ENCODE assay signal across 10 mouse cellular contexts in the genomic region with DNA sequence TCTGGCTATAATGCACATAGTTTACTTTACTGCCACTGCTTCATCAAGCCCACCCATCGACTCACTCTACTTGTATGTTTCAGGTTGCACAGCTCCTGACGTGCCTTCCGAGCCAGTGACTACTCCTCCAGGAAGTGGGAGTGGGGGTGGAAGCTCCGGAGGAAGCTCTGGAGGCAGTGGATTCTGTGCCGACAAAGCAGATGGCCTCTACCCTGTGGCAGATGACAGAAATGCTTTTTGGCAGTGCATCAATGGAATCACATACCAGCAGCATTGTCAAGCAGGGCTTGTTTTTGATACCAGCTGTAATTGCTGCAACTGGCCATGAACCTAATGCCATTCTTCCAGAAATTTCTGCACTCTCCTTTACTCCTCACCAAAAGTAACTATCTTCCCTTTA. TPM values are rescaled to one million over a fixed set of nuclear protein-coding genes. Genes with fewer than 3 reads are reported as not detected.
DNase-seq lines count a peak whose midpoint lies in the region; ATAC-seq lines count a peak whose summit lies in the region.
"Had no signal": no experiment of that assay in that cellular context is flagged by ENCODE, and none has a peak within 500 bp of the region (broad histone marks: within the 10 kb centered on the region; RNA-seq: fewer than 3 reads in every experiment).

No protein-coding gene starts in this region.

- DNase-seq in cerebellum, adult 18-20 months = peak; percentile 92 to 95
- peak; percentile 94 for DNase-seq in layer of hippocampus, adult 9-11 months
- DNase-seq in retina, postnatal 1 day = peak; percentile 79
- no peak for DNase-seq in kidney, adult 9 months
- DNase-seq in adrenal gland, adult 8-10 months = no peak
- DNase-seq: kidney, adult 11 months had no signal

- H3K36me3 ChIP-seq in forebrain, embryonic 12.5 days (replicated peaks) = no peaks in the 10 kb centered on the region
- H3K36me3 ChIP-seq: lung, embryonic 15.5 days; neural tube, embryonic 12.5 days had no signal

- no peaks in the 10 kb centered on the region for H3K9me3 ChIP-seq in forebrain, embryonic 12.5 days
- H3K9me3 ChIP-seq: lung, embryonic 15.5 days had no signal

- peak; percentile 45; the same call in 1 of the 2 replicates for ATAC-seq in forebrain, embryonic 12.5 days (ENCODE audit: low FRiP score)
- no peak for ATAC-seq in granulocyte monocyte progenitor cell, adult 5-6 weeks (replicated peaks; ENCODE audit: poor library complexity, severe bottlenecking)

- H3K27ac ChIP-seq in forebrain, embryonic 12.5 days = no peak overlapping the region
- H3K27ac ChIP-seq: lung, embryonic 15.5 days; neural tube, embryonic 12.5 days had no signal

- H3K27me3 ChIP-seq in forebrain, embryonic 12.5 days = no peaks in the 10 kb centered on the region
- H3K27me3 ChIP-seq: lung, embryonic 15.5 days; neural tube, embryonic 12.5 days had no signal

- no peak overlapping the region for H3K4me2 ChIP-seq in forebrain, embryonic 12.5 days
- H3K4me2 ChIP-seq: lung, embryonic 15.5 days; neural tube, embryonic 12.5 days had no signal

- 82% methylated on average over 5 of the region's 5 CpGs for WGBS in forebrain, embryonic 12.5 days

- no peaks in the 10 kb centered on the region for H3K4me1 ChIP-seq in forebrain, embryonic 12.5 days
- H3K4me1 ChIP-seq: lung, embryonic 15.5 days; neural tube, embryonic 12.5 days had no signal

- H3K9ac ChIP-seq in forebrain, embryonic 12.5 days = no peak overlapping the region
- H3K9ac ChIP-seq: lung, embryonic 15.5 days; neural tube, embryonic 12.5 days had no signal

- H3K4me3 ChIP-seq in forebrain, embryonic 12.5 days (replicated peaks) = no peak overlapping the region
- H3K4me3 ChIP-seq: lung, embryonic 15.5 days; neural tube, embryonic 12.5 days had no signal

RNA-seq across cellular contexts. Expression of a gene that starts 18.7 kb away (rescaled TPM):
- 0.36 TPM in 1 of 2 replicates, not detected in the other for polyA plus RNA-seq in forebrain, embryonic 12.5 days (2016; fragmentation: Nextera tagmentation; extraction: Ambion mirVana)
- not detected in 2 replicates for total RNA-seq in granulocyte monocyte progenitor cell, adult 5-6 weeks (2014; fragmentation: Nextera tagmentation)
- 0.39 TPM in 1 of 2 replicates, not detected in the other for total RNA-seq in granulocyte monocyte progenitor cell, adult 5-6 weeks (2017)
- not detected for total RNA-seq in adrenal gland, adult 8-10 months (2022)

RNA-seq across cellular contexts. Expression of a gene that starts 35.7 kb away (rescaled TPM):
- polyA plus RNA-seq in forebrain, embryonic 12.5 days (2016; fragmentation: Nextera tagmentation; extraction: Ambion mirVana) = not detected in 2 replicates
- 0.41 and 51.7 TPM in 2 replicates for total RNA-seq in granulocyte monocyte progenitor cell, adult 5-6 weeks (2014; fragmentation: Nextera tagmentation)
- 63.3 and 79.3 TPM in 2 replicates for total RNA-seq in granulocyte monocyte progenitor cell, adult 5-6 weeks (2017)
- total RNA-seq in adrenal gland, adult 8-10 months (2022) = 1 to 10 TPM in 1 of 4 experiments, under 1 TPM in 2, not detected in 1; 0.32 to 2.1 (median 0.67) TPM
- polyA plus RNA-seq: lung, embryonic 15.5 days; neural tube, embryonic 12.5 days had no signal

Comparison
In these comparisons a context has a peak if more than half of its experiments do, and no peak if none do; other contexts are left out.
1. DNase-seq: peak in cerebellum, adult 18-20 months (2 of 2), layer of hippocampus, adult 9-11 months (single experiment) and retina, postnatal 1 day (single experiment); none in kidney, adult 9 months (single experiment) and adrenal gland, adult 8-10 months (single experiment).